Comparison of ENCODE assay signal across 24 mouse cellular contexts in genomic region chrX:57380915-57381314, GRCm38 (mm10). TPM values are rescaled to one million over a fixed set of nuclear protein-coding genes. Genes with fewer than 3 reads are reported as not detected.
DNase-seq lines count a peak whose midpoint lies in the region; ATAC-seq lines count a peak whose summit lies in the region.
"Had no signal": no experiment of that assay in that cellular context is flagged by ENCODE, and none has a peak within 500 bp of the region (broad histone marks: within the 10 kb centered on the region; RNA-seq: fewer than 3 reads in every experiment).

No protein-coding gene starts in this region.

- H3K4me1 ChIP-seq in forebrain, embryonic 15.5 days, result no peaks in the 10 kb centered on the region
- H3K4me1 ChIP-seq in forebrain, embryonic 10.5 days, result no peaks in the 10 kb centered on the region
- H3K4me1 ChIP-seq in kidney, embryonic 15.5 days, result no peaks in the 10 kb centered on the region
- H3K4me1 ChIP-seq: embryonic facial prominence, embryonic 15.5 days; heart, embryonic 12.5 days; midbrain, embryonic 12.5 days; neural tube, embryonic 12.5 days had no signal

- peak; percentile 14 for DNase-seq in adrenal gland, postnatal 10 days
- DNase-seq in adrenal gland, adult (ENCODE audit: inconsistent age in 2 of 2, low spot score in 1 of 2), result no peak
- no peak for DNase-seq in forebrain, embryonic 10.5 days (ENCODE audit: extremely low spot score, low spot score)
- DNase-seq in kidney, postnatal 10 days, result peak; percentile 6
- DNase-seq in kidney, postnatal 14 days, result peak; percentile 11
- no peak for DNase-seq in spleen, adult 12 weeks (ENCODE audit: low spot score)
- DNase-seq: gastrocnemius, postnatal 36 days; heart, postnatal 4 days; layer of hippocampus, postnatal 36 days; thymus, postnatal 25 days had no signal

- no peaks in the 10 kb centered on the region for H3K9me3 ChIP-seq in forebrain, embryonic 15.5 days
- H3K9me3 ChIP-seq in forebrain, embryonic 10.5 days, result no peaks in the 10 kb centered on the region
- no peaks in the 10 kb centered on the region for H3K9me3 ChIP-seq in kidney, embryonic 15.5 days (replicated peaks)
- H3K9me3 ChIP-seq: embryonic facial prominence, embryonic 15.5 days; heart, embryonic 12.5 days; midbrain, embryonic 12.5 days; neural tube, embryonic 12.5 days had no signal

- no peak overlapping the region for H3K4me2 ChIP-seq in forebrain, embryonic 15.5 days (replicated peaks)
- no peak overlapping the region for H3K4me2 ChIP-seq in kidney, embryonic 15.5 days
- H3K4me2 ChIP-seq: embryonic facial prominence, embryonic 15.5 days; heart, embryonic 12.5 days; midbrain, embryonic 12.5 days; neural tube, embryonic 12.5 days had no signal

- peak; percentile 70 for ATAC-seq in forebrain, embryonic 15.5 days (replicated peaks)
- no peak for ATAC-seq in kidney, embryonic 15.5 days (replicated peaks; ENCODE audit: low FRiP score)
- ATAC-seq: Patski had no signal

- no peak overlapping the region for H3K4me3 ChIP-seq in forebrain, embryonic 15.5 days
- H3K4me3 ChIP-seq in forebrain, embryonic 10.5 days, result no peak overlapping the region
- no peak overlapping the region for H3K4me3 ChIP-seq in kidney, embryonic 15.5 days (replicated peaks)
- H3K4me3 ChIP-seq: embryonic facial prominence, embryonic 15.5 days; heart, embryonic 12.5 days; midbrain, embryonic 12.5 days; neural tube, embryonic 12.5 days had no signal

- H3K36me3 ChIP-seq in forebrain, embryonic 15.5 days, result peaks cover 49% of the 10 kb centered on the region
- peaks cover 98% of the 10 kb centered on the region for H3K36me3 ChIP-seq in forebrain, embryonic 10.5 days (replicated peaks)
- H3K36me3 ChIP-seq in kidney, embryonic 15.5 days, result peaks cover 72% of the 10 kb centered on the region

- no peak overlapping the region for H3K9ac ChIP-seq in forebrain, embryonic 15.5 days (replicated peaks)
- no peak overlapping the region for H3K9ac ChIP-seq in kidney, embryonic 15.5 days
- H3K9ac ChIP-seq: embryonic facial prominence, embryonic 15.5 days; heart, embryonic 12.5 days; liver, embryonic 14.5 days; midbrain, embryonic 12.5 days; neural tube, embryonic 12.5 days had no signal

- no peak overlapping the region for H3K27ac ChIP-seq in forebrain, embryonic 15.5 days (replicated peaks)
- no peak overlapping the region for H3K27ac ChIP-seq in forebrain, embryonic 10.5 days
- H3K27ac ChIP-seq in kidney, embryonic 15.5 days, result no peak overlapping the region
- H3K27ac ChIP-seq: embryonic facial prominence, embryonic 15.5 days; liver, embryonic 14.5 days; midbrain, embryonic 12.5 days; neural tube, embryonic 12.5 days had no signal

- 53% methylated on average over 5 of the region's 5 CpGs for WGBS in forebrain, embryonic 15.5 days
- WGBS in forebrain, embryonic 10.5 days, result 89% methylated on average over 5 of the region's 5 CpGs
- 84% methylated on average over 5 of the region's 5 CpGs for WGBS in kidney, embryonic 15.5 days

- H3K27me3 ChIP-seq in forebrain, embryonic 15.5 days, result no peaks in the 10 kb centered on the region
- no peaks in the 10 kb centered on the region for H3K27me3 ChIP-seq in forebrain, embryonic 10.5 days (ENCODE audit: poor library complexity, severe bottlenecking)
- H3K27me3 ChIP-seq in kidney, embryonic 15.5 days, result no peaks in the 10 kb centered on the region
- H3K27me3 ChIP-seq: embryonic facial prominence, embryonic 15.5 days; heart, embryonic 12.5 days; midbrain, embryonic 12.5 days; neural tube, embryonic 12.5 days had no signal

RNA-seq across cellular contexts. Expression of gene Rbmx, which starts 11.9 kb away (rescaled TPM):
- total RNA-seq in adrenal gland, postnatal 10 days (2021), result 10 to 100 TPM; 39.7 to 54.7 TPM
- 253 and 254 TPM in 2 replicates for polyA plus RNA-seq in forebrain, embryonic 15.5 days (2015; fragmentation: Nextera tagmentation; extraction: Ambion mirVana)
- 195 TPM in 2 replicates for polyA plus RNA-seq in forebrain, embryonic 10.5 days (2016; fragmentation: Nextera tagmentation; extraction: Ambion mirVana)
- polyA plus RNA-seq in kidney, embryonic 15.5 days (2015; fragmentation: Nextera tagmentation; extraction: Ambion mirVana), result 134 TPM in 2 replicates

RNA-seq across cellular contexts. Expression of gene Gm364, which starts 28.0 kb away (rescaled TPM):
- not detected for total RNA-seq in adrenal gland, postnatal 10 days (2021)
- polyA plus RNA-seq in forebrain, embryonic 15.5 days (2015; fragmentation: Nextera tagmentation; extraction: Ambion mirVana), result not detected in 2 replicates
- polyA plus RNA-seq in forebrain, embryonic 10.5 days (2016; fragmentation: Nextera tagmentation; extraction: Ambion mirVana), result not detected in 2 replicates
- polyA plus RNA-seq in kidney, embryonic 15.5 days (2015; fragmentation: Nextera tagmentation; extraction: Ambion mirVana), result not detected in 2 replicates
- total RNA-seq: gastrocnemius, postnatal 36 days; heart, postnatal 4 days; layer of hippocampus, postnatal 36 days had no signal
- polyA plus RNA-seq: cortical plate, adult 2 months; embryonic facial prominence, embryonic 15.5 days; frontal cortex, adult 2 months; heart, embryonic 12.5 days; large intestine, adult 2 months; limb, embryonic 11.5 days; liver, embryonic 14.5 days; midbrain, embryonic 12.5 days; neural tube, embryonic 12.5 days; Patski; small intestine, adult 2 months; stomach, embryonic 16.5 days had no signal

RNA-seq across cellular contexts. Expression of gene Arhgef6, which starts 42.4 kb away (rescaled TPM):
- 10 to 100 TPM; 29.0 to 35.4 TPM for total RNA-seq in adrenal gland, postnatal 10 days (2021)
- 4.4 and 7.0 TPM in 2 replicates for polyA plus RNA-seq in forebrain, embryonic 15.5 days (2015; fragmentation: Nextera tagmentation; extraction: Ambion mirVana)
- 2.8 and 3.0 TPM in 2 replicates for polyA plus RNA-seq in forebrain, embryonic 10.5 days (2016; fragmentation: Nextera tagmentation; extraction: Ambion mirVana)
- 3.2 and 3.9 TPM in 2 replicates for polyA plus RNA-seq in kidney, embryonic 15.5 days (2015; fragmentation: Nextera tagmentation; extraction: Ambion mirVana)

Comparison
In these comparisons a context has a peak if more than half of its experiments do, and no peak if none do; other contexts are left out.
1. DNase-seq: peak in adrenal gland, postnatal 10 days (single experiment), kidney, postnatal 10 days (single experiment) and kidney, postnatal 14 days (single experiment); none in adrenal gland, adult (0 of 2), forebrain, embryonic 10.5 days (single experiment) and spleen, adult 12 weeks (single experiment).